8 mouse cellular contexts compared by ENCODE assay signal in the genomic region with DNA sequence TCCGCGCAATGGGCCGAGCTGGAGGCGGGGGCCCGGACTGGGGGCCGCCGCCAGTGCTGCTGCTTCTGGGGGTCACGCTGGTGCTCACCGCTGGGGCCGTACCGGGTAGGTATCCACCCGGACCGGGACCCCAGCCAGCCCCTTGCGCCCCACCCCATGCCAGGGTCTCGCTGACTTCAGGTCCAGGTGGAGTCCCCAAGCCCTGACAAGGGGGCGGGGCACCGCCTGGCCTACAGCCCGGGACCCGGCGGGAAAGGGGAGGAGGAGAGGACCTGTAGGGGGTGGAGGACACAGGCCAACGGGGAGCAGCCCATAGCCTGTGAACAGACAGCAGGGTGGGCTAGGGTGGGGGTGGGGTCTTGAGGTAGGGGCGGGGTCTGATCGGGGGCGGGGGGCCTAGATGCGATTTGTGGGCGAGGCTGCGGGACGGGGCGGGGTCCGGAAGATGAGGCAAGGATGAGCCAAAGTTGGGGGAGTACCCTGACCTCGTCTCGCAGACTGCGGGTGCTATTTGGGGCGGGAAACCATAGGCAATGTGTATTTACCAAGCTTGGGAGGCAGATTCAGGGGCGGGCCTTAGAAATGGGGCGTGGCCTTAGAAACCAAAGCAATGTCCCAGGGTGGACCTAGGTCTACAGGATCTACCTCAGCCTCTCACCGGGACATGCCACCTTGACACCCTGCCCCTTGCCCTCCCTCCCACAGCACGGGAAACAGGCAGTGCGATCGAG. TPM values are rescaled to one million over a fixed set of nuclear protein-coding genes. Genes with fewer than 3 reads are reported as not detected.
DNase-seq lines count a peak whose midpoint lies in the region; ATAC-seq lines count a peak whose summit lies in the region.

No protein-coding gene starts in this region.

- H3K4me1 ChIP-seq in intestine, embryonic 16.5 days (ENCODE audit: control insufficient read depth, insufficient read depth, low read length): peaks cover 16% of the 10 kb centered on the region
- peaks cover 56% of the 10 kb centered on the region for H3K4me1 ChIP-seq in midbrain, embryonic 10.5 days
- peaks cover 15% of the 10 kb centered on the region; the same call in 1 of the 2 replicates for H3K4me1 ChIP-seq in stomach, embryonic 14.5 days (ENCODE audit: control insufficient read depth, insufficient read depth, low read length)

- intact Hi-C loops in left cerebral cortex, postnatal 36 days (cut with DNase I): loop anchor here (2.0 to 5.0 kb wide), 2 partner anchors 39 to 47 kb away; no protein-coding TSS in a partner anchor

- ATAC-seq in CD4-positive, CD25-positive, alpha-beta regulatory T cell, adult 4 months: no peak
- peak; percentile 78 for ATAC-seq in intestine, embryonic 16.5 days
- peak; percentile 76 for ATAC-seq in stomach, embryonic 14.5 days (ENCODE audit: insufficient number of reproducible peaks, insufficient read depth, low FRiP score, low read depth)

- DNase-seq in CD4-positive, CD25-positive, alpha-beta regulatory T cell, adult 2 months (ENCODE audit: low read depth, low spot score): peak; percentile 48
- peak; percentile 88 for DNase-seq in cerebellum, adult 9-11 months
- peak; percentile 55 to 75 for DNase-seq in frontal cortex, postnatal 36 days (ENCODE audit: low spot score in 2 of 2)
- DNase-seq in left cerebral cortex, postnatal 36 days (ENCODE audit: low spot score in 2 of 2): peak; percentile 55 to 70
- peak; percentile 71 for DNase-seq in midbrain, embryonic 10.5 days (ENCODE audit: low spot score)

- H3K27ac ChIP-seq in intestine, embryonic 16.5 days (ENCODE audit: low read length): no peak overlapping the region
- peak overlapping the region; percentile 89 for H3K27ac ChIP-seq in midbrain, embryonic 10.5 days (replicated peaks)
- no peak overlapping the region for H3K27ac ChIP-seq in stomach, embryonic 14.5 days (ENCODE audit: low read length)

- H3K4me2 ChIP-seq in intestine, embryonic 16.5 days (ENCODE audit: low read depth, low read length): peak overlapping the region; percentile 99
- H3K4me2 ChIP-seq in stomach, embryonic 14.5 days (replicated peaks; ENCODE audit: low read depth, low read length): peak overlapping the region; percentile 95

- peak overlapping the region; percentile 74 for H3K4me3 ChIP-seq in intestine, embryonic 16.5 days (ENCODE audit: low read length)
- peak overlapping the region; percentile 81 for H3K4me3 ChIP-seq in midbrain, embryonic 10.5 days
- peak overlapping the region; percentile 51 for H3K4me3 ChIP-seq in stomach, embryonic 14.5 days (ENCODE audit: low read depth, low read length)

- WGBS in intestine, embryonic 16.5 days: 1% methylated on average over 36 of the region's 40 CpGs
- WGBS in midbrain, embryonic 10.5 days: 2% methylated on average over 40 of the region's 40 CpGs
- 2% methylated on average over 38 of the region's 40 CpGs for WGBS in stomach, embryonic 14.5 days

- H3K27me3 ChIP-seq in intestine, embryonic 16.5 days (replicated peaks; ENCODE audit: control insufficient read depth, insufficient read depth, low read length): peaks cover 4% of the 10 kb centered on the region; the same call in 1 of the 2 replicates
- H3K27me3 ChIP-seq in midbrain, embryonic 10.5 days (ENCODE audit: low read depth, poor library complexity, severe bottlenecking): peaks cover 51% of the 10 kb centered on the region
- H3K27me3 ChIP-seq in stomach, embryonic 14.5 days (ENCODE audit: control insufficient read depth, insufficient read depth, low read length): 0 out of 2 replicates have a peak, but pooled peaks cover 3% of the 10 kb centered on the region

- H3K9me3 ChIP-seq in intestine, embryonic 16.5 days (ENCODE audit: control insufficient read depth, low read length): no peaks in the 10 kb centered on the region
- H3K9me3 ChIP-seq in midbrain, embryonic 10.5 days (replicated peaks): no peaks in the 10 kb centered on the region
- no peaks in the 10 kb centered on the region for H3K9me3 ChIP-seq in stomach, embryonic 14.5 days (ENCODE audit: control insufficient read depth, low read depth, low read length)

- peak overlapping the region; percentile 66 for H3K9ac ChIP-seq in intestine, embryonic 16.5 days (ENCODE audit: low read depth, low read length)
- peak overlapping the region; percentile 33; the same call in 1 of the 2 replicates for H3K9ac ChIP-seq in stomach, embryonic 14.5 days (replicated peaks; ENCODE audit: low read depth, low read length)

- 0 out of 2 replicates have a peak, but pooled peaks cover 5% of the 10 kb centered on the region for H3K36me3 ChIP-seq in intestine, embryonic 16.5 days (ENCODE audit: control insufficient read depth, insufficient read depth, low read length)
- H3K36me3 ChIP-seq in midbrain, embryonic 10.5 days: peaks cover 27% of the 10 kb centered on the region
- no peaks in the 10 kb centered on the region for H3K36me3 ChIP-seq in stomach, embryonic 14.5 days (ENCODE audit: control insufficient read depth, insufficient read depth, low read length)

RNA-seq across cellular contexts. Expression of gene Cspg5, which starts 2.2 kb away (rescaled TPM):
- polyA plus RNA-seq in CD4-positive, CD25-positive, alpha-beta regulatory T cell, adult 4 months (2017; shearing (Covaris generic)): under 1 TPM; 0.24 to 0.57 TPM
- 2.4 and 2.7 TPM in 2 replicates for polyA plus RNA-seq in intestine, embryonic 16.5 days (2015; fragmentation: Nextera tagmentation; extraction: Ambion mirVana)
- 100 to 1,000 TPM; 363 to 430 TPM for total RNA-seq in left cerebral cortex, postnatal 36 days (2021)
- polyA plus RNA-seq in midbrain, embryonic 10.5 days (2016; fragmentation: Nextera tagmentation; extraction: Ambion mirVana): 8.4 and 13.5 TPM in 2 replicates
- 3.2 and 3.5 TPM in 2 replicates for polyA plus RNA-seq in stomach, embryonic 14.5 days (2014; fragmentation: Nextera tagmentation; extraction: Ambion mirVana)

RNA-seq across cellular contexts. Expression of gene Elp6, which starts 59.2 kb away (rescaled TPM):
- polyA plus RNA-seq in CD4-positive, CD25-positive, alpha-beta regulatory T cell, adult 4 months (2017; shearing (Covaris generic)): 10 to 100 TPM; 13.5 to 23.8 TPM
- polyA plus RNA-seq in intestine, embryonic 16.5 days (2015; fragmentation: Nextera tagmentation; extraction: Ambion mirVana): 19.9 and 20.5 TPM in 2 replicates
- 10 to 100 TPM; 11.1 to 12.7 TPM for total RNA-seq in left cerebral cortex, postnatal 36 days (2021)
- 45.1 and 45.6 TPM in 2 replicates for polyA plus RNA-seq in midbrain, embryonic 10.5 days (2016; fragmentation: Nextera tagmentation; extraction: Ambion mirVana)
- polyA plus RNA-seq in stomach, embryonic 14.5 days (2014; fragmentation: Nextera tagmentation; extraction: Ambion mirVana): 23.6 and 25.5 TPM in 2 replicates
